Mouse (Mus musculus): ENCODE results near the gene Crtam.

DNA sequence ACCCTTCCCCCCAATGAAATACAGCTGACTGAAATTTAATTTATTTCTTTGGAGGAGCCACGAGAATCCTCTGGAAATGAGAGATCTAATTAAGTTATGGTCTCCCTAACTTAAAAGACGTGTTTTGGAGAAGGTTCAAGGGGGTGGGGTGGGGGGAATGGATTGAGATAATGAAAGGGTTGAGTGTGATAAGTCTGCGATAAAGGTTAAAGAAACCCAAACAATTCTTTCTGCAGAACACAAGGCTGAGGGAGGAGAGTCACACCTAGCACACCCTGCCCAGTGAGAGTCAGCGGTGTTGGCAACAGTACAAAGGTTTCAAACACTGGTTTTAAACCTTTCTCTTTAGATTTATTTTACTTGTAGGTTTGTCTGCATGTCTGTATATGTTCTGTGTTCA is 49.0 kb upstream of the Crtam start:
- TF ChIP-seq CTCF (IDR thresholded peaks at IDR 0.05; ENCODE audit: low read depth): no peak
- no peak for TF ChIP-seq EP300 (IDR thresholded peaks at IDR 0.05; ENCODE audit: low read depth)
